Mouse (Mus musculus) E14TG2a.4 (cell line): Measurements from ENCODE around the gene Krt42.

Experiments used
- CTCF ChIP-seq: conservative IDR thresholded peaks from 2 replicates; pipeline ENCODE4 v1.5.1; 2014; ENCODE audit warnings: low read length
- POU5F1 ChIP-seq: IDR thresholded peaks from 2 replicates; pipeline ENCODE4 v1.6.1; 2014; ENCODE audit warnings: low read length, borderline replicate concordance

DNA sequence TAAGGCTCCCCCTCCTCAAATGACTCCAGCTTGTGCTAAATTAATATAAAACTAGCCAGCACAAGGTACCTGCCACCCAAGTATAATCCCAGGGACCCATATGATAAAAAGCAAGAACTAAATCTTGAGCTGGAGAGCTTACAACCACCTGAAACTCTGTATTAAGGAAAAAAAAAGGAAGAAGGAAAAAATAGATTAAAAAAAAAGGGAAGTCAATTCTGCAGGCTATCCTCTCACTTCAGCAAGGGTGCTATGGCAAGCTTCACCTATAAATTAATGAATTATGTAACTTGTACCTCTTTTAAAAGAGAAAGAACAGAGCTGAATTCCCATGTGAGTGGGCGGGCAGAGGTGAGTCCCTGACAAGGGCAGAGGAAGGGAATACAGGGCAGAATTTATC is 42.0 kb upstream of the Krt42 start:
- TF ChIP-seq POU5F1, result no peak
- no peak for TF ChIP-seq CTCF
